In genomic region chr12:75702084-75702738, GRCm38 (mm10) we compare ENCODE assay signal across 8 mouse cellular contexts. TPM values are rescaled to one million over a fixed set of nuclear protein-coding genes. Genes with fewer than 3 reads are reported as not detected.
A peak's percentile ranks its signal among the peaks of the same experiment; 100 is the strongest.
DNase-seq lines count a peak whose midpoint lies in the region; ATAC-seq and TF ChIP-seq lines count a peak whose summit lies in the region.

No protein-coding gene starts in this region.

- no peak for DNase-seq in left cerebral cortex, adult 2 months (ENCODE audit: extremely low spot score in 1 of 2, low spot score in 2 of 2)
- DNase-seq in left cerebral cortex, postnatal 4 days: no peak
- no peak for DNase-seq in thymus, postnatal 4 days
- no peak for DNase-seq in urinary bladder, postnatal 14 days (ENCODE audit: low spot score)
- no peak for DNase-seq in layer of hippocampus, adult 9-10 months (ENCODE audit: low spot score)

- no peak for ATAC-seq in forebrain, embryonic 12.5 days (ENCODE audit: low FRiP score)
- no peak for ATAC-seq in hindbrain, embryonic 12.5 days (ENCODE audit: low FRiP score)
- no peak for ATAC-seq in midbrain, embryonic 16.5 days

- H3K9me3 ChIP-seq in forebrain, embryonic 12.5 days: 0 out of 2 replicates have a peak, but pooled peaks cover 4% of the 10 kb centered on the region
- no peaks in the 10 kb centered on the region for H3K9me3 ChIP-seq in hindbrain, embryonic 12.5 days (replicated peaks)
- no peaks in the 10 kb centered on the region for H3K9me3 ChIP-seq in midbrain, embryonic 16.5 days (replicated peaks; ENCODE audit: control insufficient read depth, low read length, poor library complexity, severe bottlenecking)

- H3K4me1 ChIP-seq in forebrain, embryonic 12.5 days: peaks cover 9% of the 10 kb centered on the region; the same call in 1 of the 2 replicates
- H3K4me1 ChIP-seq in hindbrain, embryonic 12.5 days: peaks cover 7% of the 10 kb centered on the region
- no peaks in the 10 kb centered on the region for H3K4me1 ChIP-seq in midbrain, embryonic 16.5 days (ENCODE audit: control insufficient read depth, insufficient read depth, low read length)

- no peak overlapping the region for H3K27ac ChIP-seq in left cerebral cortex, adult 2 months
- H3K27ac ChIP-seq in forebrain, embryonic 12.5 days: no peak overlapping the region
- no peak overlapping the region for H3K27ac ChIP-seq in hindbrain, embryonic 12.5 days
- H3K27ac ChIP-seq in midbrain, embryonic 16.5 days (ENCODE audit: low read length): no peak overlapping the region

- H3K4me2 ChIP-seq in forebrain, embryonic 12.5 days: peak overlapping the region; percentile 31; the same call in 1 of the 2 replicates
- peak overlapping the region; percentile 33 for H3K4me2 ChIP-seq in hindbrain, embryonic 12.5 days (replicated peaks)
- peak overlapping the region; percentile 48 for H3K4me2 ChIP-seq in midbrain, embryonic 16.5 days (ENCODE audit: low read length)

- no peak for TF ChIP-seq CTCF in left cerebral cortex, adult 2 months (IDR thresholded peaks at IDR 0.05)

- peak overlapping the region; percentile 14; the same call in 1 of the 2 replicates for H3K4me3 ChIP-seq in left cerebral cortex, adult 2 months
- H3K4me3 ChIP-seq in forebrain, embryonic 12.5 days (replicated peaks): no peak overlapping the region
- H3K4me3 ChIP-seq in hindbrain, embryonic 12.5 days: no peak overlapping the region
- no peak overlapping the region for H3K4me3 ChIP-seq in midbrain, embryonic 16.5 days (ENCODE audit: low read depth, low read length)

- H3K9ac ChIP-seq in forebrain, embryonic 12.5 days: 0 out of 2 replicates have a peak overlapping the region, but pooled peaks have one; percentile 17
- no peak overlapping the region for H3K9ac ChIP-seq in hindbrain, embryonic 12.5 days
- peak overlapping the region; percentile 25; the same call in 1 of the 2 replicates for H3K9ac ChIP-seq in midbrain, embryonic 16.5 days (ENCODE audit: low read depth, low read length)

- H3K27me3 ChIP-seq in forebrain, embryonic 12.5 days: no peaks in the 10 kb centered on the region
- H3K27me3 ChIP-seq in hindbrain, embryonic 12.5 days: no peaks in the 10 kb centered on the region
- H3K27me3 ChIP-seq in midbrain, embryonic 16.5 days (ENCODE audit: control insufficient read depth, insufficient read depth, low read depth, low read length): no peaks in the 10 kb centered on the region

- intact Hi-C loops in left cerebral cortex, adult 2 months (cut with DNase I): no loop called here
- intact Hi-C loops in left cerebral cortex, postnatal 4 days (cut with DNase I): no loop called here

- WGBS in forebrain, embryonic 12.5 days: 68% methylated on average over 14 of the region's 14 CpGs
- WGBS in hindbrain, embryonic 12.5 days: 71% methylated on average over 14 of the region's 14 CpGs
- 70% methylated on average over 14 of the region's 14 CpGs for WGBS in midbrain, embryonic 16.5 days

- H3K36me3 ChIP-seq in forebrain, embryonic 12.5 days (replicated peaks): no peaks in the 10 kb centered on the region
- H3K36me3 ChIP-seq in hindbrain, embryonic 12.5 days: no peaks in the 10 kb centered on the region
- H3K36me3 ChIP-seq in midbrain, embryonic 16.5 days (ENCODE audit: control insufficient read depth, insufficient read depth, low read length): no peaks in the 10 kb centered on the region

RNA-seq across cellular contexts. Expression of gene Wdr89, which starts 32.9 kb away (rescaled TPM):
- 1 to 10 TPM; 2.3 to 3.7 TPM for total RNA-seq in left cerebral cortex, adult 2 months (2021)
- 1 to 10 TPM; 4.0 to 4.4 TPM for total RNA-seq in left cerebral cortex, postnatal 4 days (2021)
- polyA plus RNA-seq in forebrain, embryonic 12.5 days (2016; fragmentation: Nextera tagmentation; extraction: Ambion mirVana): 9.0 and 9.7 TPM in 2 replicates
- polyA plus RNA-seq in hindbrain, embryonic 12.5 days (2016; fragmentation: Nextera tagmentation; extraction: Ambion mirVana): 8.0 and 9.0 TPM in 2 replicates
- polyA plus RNA-seq in midbrain, embryonic 16.5 days (2015; fragmentation: Nextera tagmentation; extraction: Ambion mirVana): 5.1 and 5.4 TPM in 2 replicates

RNA-seq across cellular contexts. Expression of gene Sgpp1, which starts 33.3 kb away (rescaled TPM):
- total RNA-seq in left cerebral cortex, adult 2 months (2021): 10 to 100 TPM; 27.5 to 29.4 TPM
- total RNA-seq in left cerebral cortex, postnatal 4 days (2021): 10 to 100 TPM; 25.9 to 27.2 TPM
- 11.6 and 12.6 TPM in 2 replicates for polyA plus RNA-seq in forebrain, embryonic 12.5 days (2016; fragmentation: Nextera tagmentation; extraction: Ambion mirVana)
- 11.7 and 13.4 TPM in 2 replicates for polyA plus RNA-seq in hindbrain, embryonic 12.5 days (2016; fragmentation: Nextera tagmentation; extraction: Ambion mirVana)
- 10.9 and 12.0 TPM in 2 replicates for polyA plus RNA-seq in midbrain, embryonic 16.5 days (2015; fragmentation: Nextera tagmentation; extraction: Ambion mirVana)
